In genomic region chr8:114810470-114810869, GRCm38 (mm10) we compare ENCODE assay signal across 23 mouse cellular contexts.
DNase-seq lines count a peak whose midpoint lies in the region; ATAC-seq lines count a peak whose summit lies in the region.
"Had no signal": no experiment of that assay in that cellular context is flagged by ENCODE, and none has a peak within 500 bp of the region (broad histone marks: within the 10 kb centered on the region; RNA-seq: fewer than 3 reads in every experiment).

No protein-coding gene starts in this region.

- H3K27ac ChIP-seq in midbrain, embryonic 14.5 days (replicated peaks; ENCODE audit: low read depth, low read length) = no peak overlapping the region
- H3K27ac ChIP-seq in liver, embryonic 12.5 days = no peak overlapping the region
- H3K27ac ChIP-seq: embryonic facial prominence, embryonic 13.5 days; embryonic facial prominence, embryonic 15.5 days; forebrain, embryonic 10.5 days; forebrain, embryonic 12.5 days had no signal

- H3K4me1 ChIP-seq in midbrain, embryonic 14.5 days (ENCODE audit: control insufficient read depth, insufficient read depth, low read length) = no peaks in the 10 kb centered on the region
- no peaks in the 10 kb centered on the region for H3K4me1 ChIP-seq in liver, embryonic 12.5 days
- H3K4me1 ChIP-seq: embryonic facial prominence, embryonic 15.5 days; forebrain, embryonic 12.5 days had no signal

- ATAC-seq in granulocyte monocyte progenitor cell, adult 5-6 weeks (replicated peaks; ENCODE audit: poor library complexity, severe bottlenecking) = peak; percentile 64
- ATAC-seq in megakaryocyte, adult 5-6 weeks (ENCODE audit: poor library complexity, severe bottlenecking) = peak; percentile 49
- no peak for ATAC-seq in midbrain, embryonic 14.5 days (ENCODE audit: low FRiP score, low TSS enrichment)
- ATAC-seq in liver, embryonic 12.5 days = no peak
- ATAC-seq: forebrain, embryonic 14.5 days; forebrain, embryonic 16.5 days had no signal

- H3K36me3 ChIP-seq in splenic B cell, adult 2 months (ENCODE audit: control insufficient read depth, insufficient read depth, low read length, poor library complexity, severe bottlenecking) = no peaks in the 10 kb centered on the region
- no peaks in the 10 kb centered on the region for H3K36me3 ChIP-seq in midbrain, embryonic 14.5 days (ENCODE audit: control insufficient read depth, insufficient read depth, low read length)
- H3K36me3 ChIP-seq in liver, embryonic 12.5 days = no peaks in the 10 kb centered on the region
- H3K36me3 ChIP-seq: embryonic facial prominence, embryonic 13.5 days; embryonic facial prominence, embryonic 15.5 days; forebrain, embryonic 10.5 days; forebrain, embryonic 12.5 days had no signal

- H3K9ac ChIP-seq in midbrain, embryonic 14.5 days (replicated peaks; ENCODE audit: low read length) = no peak overlapping the region
- H3K9ac ChIP-seq in liver, embryonic 12.5 days = no peak overlapping the region
- H3K9ac ChIP-seq: embryonic facial prominence, embryonic 13.5 days; embryonic facial prominence, embryonic 15.5 days; forebrain, embryonic 12.5 days had no signal

- peak; percentile 8 for DNase-seq in splenic B cell, adult 2 months (ENCODE audit: low read depth, low spot score)
- no peak for DNase-seq in midbrain, embryonic 14.5 days
- no peak for DNase-seq in embryo, embryonic 10 days (ENCODE audit: low spot score)
- DNase-seq: adrenal gland, adult 2 months; adrenal gland, postnatal 10 days; adrenal gland, postnatal 25 days; cerebellum, adult 11 months; cerebellum, adult 18-20 months; cerebellum, adult 8-10 months; cerebellum, adult 9-11 months; cerebellum, postnatal 14 days; cerebellum, postnatal 36 days; embryo, embryonic 11 days had no signal

- H3K27me3 ChIP-seq in splenic B cell, adult 2 months (ENCODE audit: control insufficient read depth, insufficient read depth, low read length, poor library complexity, severe bottlenecking) = no peaks in the 10 kb centered on the region
- H3K27me3 ChIP-seq in midbrain, embryonic 14.5 days (ENCODE audit: control insufficient read depth, insufficient read depth, low read length) = no peaks in the 10 kb centered on the region
- H3K27me3 ChIP-seq in liver, embryonic 12.5 days (replicated peaks) = no peaks in the 10 kb centered on the region
- H3K27me3 ChIP-seq: embryonic facial prominence, embryonic 13.5 days; embryonic facial prominence, embryonic 15.5 days had no signal

- WGBS in midbrain, embryonic 14.5 days = 93% methylated on average over 5 of the region's 5 CpGs
- 59% methylated on average over 5 of the region's 5 CpGs for WGBS in liver, embryonic 12.5 days (ENCODE audit: insufficient replicate concordance)

- no peak overlapping the region for H3K4me2 ChIP-seq in midbrain, embryonic 14.5 days (ENCODE audit: low read length)
- H3K4me2 ChIP-seq in liver, embryonic 12.5 days = no peak overlapping the region
- H3K4me2 ChIP-seq: embryonic facial prominence, embryonic 13.5 days; embryonic facial prominence, embryonic 15.5 days; forebrain, embryonic 12.5 days had no signal

- no peak overlapping the region for H3K4me3 ChIP-seq in midbrain, embryonic 14.5 days (replicated peaks; ENCODE audit: low read depth, low read length)
- no peak overlapping the region for H3K4me3 ChIP-seq in liver, embryonic 12.5 days
- H3K4me3 ChIP-seq: embryonic facial prominence, embryonic 13.5 days; embryonic facial prominence, embryonic 15.5 days; erythroblast, embryonic 14.5 days; forebrain, embryonic 10.5 days; forebrain, embryonic 12.5 days had no signal

- H3K9me3 ChIP-seq in midbrain, embryonic 14.5 days (ENCODE audit: control insufficient read depth, low read length) = 0 out of 2 replicates have a peak, but pooled peaks cover 4% of the 10 kb centered on the region
- no peaks in the 10 kb centered on the region for H3K9me3 ChIP-seq in liver, embryonic 12.5 days (replicated peaks)
- H3K9me3 ChIP-seq: embryonic facial prominence, embryonic 15.5 days; forebrain, embryonic 10.5 days had no signal

Comparison
In these comparisons a context has a peak if more than half of its experiments do, and no peak if none do; other contexts are left out.
1. ATAC-seq: peak in granulocyte monocyte progenitor cell, adult 5-6 weeks (single experiment) and megakaryocyte, adult 5-6 weeks (single experiment); none in midbrain, embryonic 14.5 days (single experiment) and liver, embryonic 12.5 days (single experiment).